Mouse (Mus musculus): ENCODE results near the gene Dhx15. TPM values are rescaled to one million over a fixed set of nuclear protein-coding genes. Genes with fewer than 3 reads are reported as not detected.
A peak's percentile ranks its signal among the peaks of the same experiment; 100 is the strongest.

Dhx15 gene
- polyA plus RNA-seq, 1 experiment from 2014 or later: 179 TPM

- Histone ChIP-seq H3K36me3 (peaks cover 23% of the 10 kb centered on the region), H3K4me3 (no peak overlapping the region), H3K4me1 (no peaks in the 10 kb centered on the region), H3K9ac (no peak overlapping the region), H3K9me3 (replicated peaks) (no peaks in the 10 kb centered on the region), H3K27me3 (no peaks in the 10 kb centered on the region), H3K27ac (no peak overlapping the region), H3K4me2 (replicated peaks) (no peak overlapping the region)
- ATAC-seq (ENCODE audit: low FRiP score): no peak
- 89% methylated on average over 6 of the region's 6 CpGs for WGBS
These were observed 51.5 kb downstream of the Dhx15 start for GRCm38 (mm10) chr5:52138819-52139218.

- Histone ChIP-seq H3K4me3 (no peak overlapping the region), H3K27me3 (no peaks in the 10 kb centered on the region), H3K9ac (no peak overlapping the region), H3K9me3 (replicated peaks) (no peaks in the 10 kb centered on the region), H3K27ac (no peak overlapping the region), H3K4me1 (no peaks in the 10 kb centered on the region), H3K36me3 (peaks cover 22% of the 10 kb centered on the region), H3K4me2 (replicated peaks) (no peak overlapping the region)
- ATAC-seq (ENCODE audit: low FRiP score): no peak
- 91% methylated on average over 11 of the region's 11 CpGs for WGBS
These were observed 52.2 kb downstream of the Dhx15 start for GRCm38 (mm10) chr5:52138134-52138533.

- Histone ChIP-seq H3K27ac (no peak overlapping the region), H3K36me3 (peaks cover 16% of the 10 kb centered on the region), H3K9me3 (replicated peaks) (no peaks in the 10 kb centered on the region), H3K9ac (no peak overlapping the region), H3K4me3 (no peak overlapping the region), H3K4me1 (no peaks in the 10 kb centered on the region), H3K4me2 (replicated peaks) (no peak overlapping the region), H3K27me3 (no peaks in the 10 kb centered on the region)
- WGBS: 84% methylated on average over 16 of the region's 16 CpGs
- ATAC-seq (ENCODE audit: low FRiP score): no peak
These were observed 54.7 kb downstream of the Dhx15 start for GRCm38 (mm10) chr5:52135460-52136141.

GRCm38 (mm10) chr5:52132840-52133239, 57.5 kb downstream of the Dhx15 start:
- Histone ChIP-seq H3K9me3 (replicated peaks) (no peaks in the 10 kb centered on the region), H3K4me2 (replicated peaks) (no peak overlapping the region), H3K4me1 (no peaks in the 10 kb centered on the region), H3K27ac (no peak overlapping the region), H3K4me3 (no peak overlapping the region), H3K36me3 (no peaks in the 10 kb centered on the region; the same call in 1 of the 2 replicates), H3K27me3 (no peaks in the 10 kb centered on the region), H3K9ac (no peak overlapping the region)
- ATAC-seq (ENCODE audit: low FRiP score): no peak
- 93% methylated on average over 7 of the region's 7 CpGs for WGBS

GRCm38 (mm10) chr5:52132092-52132491, 58.2 kb downstream of the Dhx15 start:
- H3K9ac ChIP-seq: no peak overlapping the region
- H3K27ac ChIP-seq: no peak overlapping the region
- H3K4me2 ChIP-seq (replicated peaks): no peak overlapping the region
- 18% methylated on average over 9 of the region's 9 CpGs for WGBS
- H3K36me3 ChIP-seq: no peaks in the 10 kb centered on the region
- H3K27me3 ChIP-seq: no peaks in the 10 kb centered on the region
- H3K4me3 ChIP-seq: no peak overlapping the region
- peak; percentile 63; the same call in 1 of the 2 replicates for ATAC-seq (ENCODE audit: low FRiP score)
- no peaks in the 10 kb centered on the region for H3K4me1 ChIP-seq
- H3K9me3 ChIP-seq (replicated peaks): no peaks in the 10 kb centered on the region

GRCm38 (mm10) chr5:52131389-52131788, 58.9 kb downstream of the Dhx15 start:
- Histone ChIP-seq H3K27me3 (no peaks in the 10 kb centered on the region), H3K4me3 (no peak overlapping the region), H3K27ac (no peak overlapping the region), H3K36me3 (no peaks in the 10 kb centered on the region), H3K9ac (no peak overlapping the region), H3K4me2 (replicated peaks) (no peak overlapping the region), H3K9me3 (replicated peaks) (no peaks in the 10 kb centered on the region), H3K4me1 (0 out of 2 replicates have a peak, but pooled peaks cover under 1% of the 10 kb centered on the region)
- no peak for ATAC-seq (ENCODE audit: low FRiP score)
- WGBS: 90% methylated on average over 13 of the region's 13 CpGs

- H3K4me3 ChIP-seq: no peak overlapping the region
- WGBS: 90% methylated on average over 1 of the region's 1 CpGs
- 0 out of 2 replicates have a peak, but pooled peaks cover 2% of the 10 kb centered on the region for H3K4me1 ChIP-seq
- no peak for ATAC-seq (ENCODE audit: low FRiP score)
- no peaks in the 10 kb centered on the region for H3K36me3 ChIP-seq
- no peaks in the 10 kb centered on the region for H3K9me3 ChIP-seq (replicated peaks)
- H3K27ac ChIP-seq: no peak overlapping the region
- H3K4me2 ChIP-seq (replicated peaks): no peak overlapping the region
- no peaks in the 10 kb centered on the region for H3K27me3 ChIP-seq
- no peak overlapping the region for H3K9ac ChIP-seq
These were observed 59.8 kb downstream of the Dhx15 start for GRCm38 (mm10) chr5:52130496-52130895.

GRCm38 (mm10) chr5:52126263-52126662, 64.1 kb downstream of the Dhx15 start:
- no peak overlapping the region for H3K9ac ChIP-seq
- no peak overlapping the region for H3K4me2 ChIP-seq (replicated peaks)
- no peaks in the 10 kb centered on the region for H3K9me3 ChIP-seq (replicated peaks)
- 0 out of 2 replicates have a peak, but pooled peaks cover 2% of the 10 kb centered on the region for H3K4me1 ChIP-seq
- 58% methylated on average over 7 of the region's 7 CpGs for WGBS
- ATAC-seq (ENCODE audit: low FRiP score): no peak
- no peaks in the 10 kb centered on the region for H3K27me3 ChIP-seq
- no peaks in the 10 kb centered on the region for H3K36me3 ChIP-seq
- no peak overlapping the region for H3K27ac ChIP-seq
- H3K4me3 ChIP-seq: no peak overlapping the region

GRCm38 (mm10) chr5:52125854-52126253, 64.5 kb downstream of the Dhx15 start:
- Histone ChIP-seq H3K4me2 (replicated peaks) (no peak overlapping the region), H3K4me3 (no peak overlapping the region), H3K27me3 (no peaks in the 10 kb centered on the region), H3K27ac (no peak overlapping the region), H3K36me3 (no peaks in the 10 kb centered on the region), H3K9ac (no peak overlapping the region), H3K9me3 (replicated peaks) (no peaks in the 10 kb centered on the region), H3K4me1 (0 out of 2 replicates have a peak, but pooled peaks cover 2% of the 10 kb centered on the region)
- ATAC-seq (ENCODE audit: low FRiP score): no peak
- WGBS: 79% methylated on average over 8 of the region's 8 CpGs

GRCm38 (mm10) chr5:52122146-52122545, 68.2 kb downstream of the Dhx15 start:
- Histone ChIP-seq H3K36me3 (no peaks in the 10 kb centered on the region), H3K4me2 (replicated peaks) (no peak overlapping the region), H3K27ac (no peak overlapping the region), H3K4me1 (0 out of 2 replicates have a peak, but pooled peaks cover 2% of the 10 kb centered on the region), H3K9me3 (replicated peaks) (no peaks in the 10 kb centered on the region), H3K27me3 (peaks cover 9% of the 10 kb centered on the region), H3K4me3 (no peak overlapping the region), H3K9ac (no peak overlapping the region)
- 85% methylated on average over 6 of the region's 6 CpGs for WGBS
- ATAC-seq (ENCODE audit: low FRiP score): no peak

GRCm38 (mm10) chr5:52119822-52120221, 70.5 kb downstream of the Dhx15 start:
- H3K36me3 ChIP-seq: no peaks in the 10 kb centered on the region
- peaks cover 7% of the 10 kb centered on the region for H3K4me1 ChIP-seq
- WGBS: 66% methylated on average over 2 of the region's 2 CpGs
- H3K9ac ChIP-seq: no peak overlapping the region
- ATAC-seq (ENCODE audit: low FRiP score): no peak
- no peak overlapping the region for H3K4me2 ChIP-seq (replicated peaks)
- H3K27me3 ChIP-seq: peaks cover 13% of the 10 kb centered on the region
- H3K27ac ChIP-seq: no peak overlapping the region
- no peak overlapping the region for H3K4me3 ChIP-seq
- H3K9me3 ChIP-seq (replicated peaks): no peaks in the 10 kb centered on the region

GRCm38 (mm10) chr5:52119192-52119591, 71.1 kb downstream of the Dhx15 start:
- WGBS: 90% methylated on average over 2 of the region's 2 CpGs
- ATAC-seq (ENCODE audit: low FRiP score): no peak
- Histone ChIP-seq H3K4me3 (no peak overlapping the region), H3K9me3 (replicated peaks) (no peaks in the 10 kb centered on the region), H3K36me3 (no peaks in the 10 kb centered on the region), H3K4me2 (replicated peaks) (no peak overlapping the region), H3K9ac (no peak overlapping the region), H3K27ac (no peak overlapping the region), H3K4me1 (peaks cover 14% of the 10 kb centered on the region), H3K27me3 (peaks cover 19% of the 10 kb centered on the region)

- 85% methylated on average over 4 of the region's 4 CpGs for WGBS
- ATAC-seq (ENCODE audit: low FRiP score): no peak
- H3K4me2 ChIP-seq (replicated peaks): no peak overlapping the region
These were observed 72.5 kb downstream of the Dhx15 start for GRCm38 (mm10) chr5:52117829-52118228.

More at GRCm38 (mm10) chr5:52117829-52118228, 72.5 kb downstream of the Dhx15 start:
- no peak overlapping the region for H3K9ac ChIP-seq
- H3K36me3 ChIP-seq: no peaks in the 10 kb centered on the region
- no peaks in the 10 kb centered on the region for H3K9me3 ChIP-seq (replicated peaks)
- no peak overlapping the region for H3K27ac ChIP-seq
- H3K4me1 ChIP-seq: peaks cover 18% of the 10 kb centered on the region
- H3K4me3 ChIP-seq: no peak overlapping the region
- peaks cover 31% of the 10 kb centered on the region for H3K27me3 ChIP-seq
